Mouse (Mus musculus) liver, postnatal 0 days (tissue): ENCODE data around the gene Mapk10.

Experiments
- CTCF ChIP-seq: sonication (generic); IDR thresholded peaks from 2 replicates; pipeline ENCODE4 v1.5.1; 2016; ENCODE audit warnings: antibody characterized with exemption, low read depth
- EP300 ChIP-seq: IDR thresholded peaks from 2 replicates; pipeline ENCODE4 v1.6.1; 2016; ENCODE audit warnings: antibody characterized with exemption, low read depth, mild to moderate bottlenecking

DNA sequence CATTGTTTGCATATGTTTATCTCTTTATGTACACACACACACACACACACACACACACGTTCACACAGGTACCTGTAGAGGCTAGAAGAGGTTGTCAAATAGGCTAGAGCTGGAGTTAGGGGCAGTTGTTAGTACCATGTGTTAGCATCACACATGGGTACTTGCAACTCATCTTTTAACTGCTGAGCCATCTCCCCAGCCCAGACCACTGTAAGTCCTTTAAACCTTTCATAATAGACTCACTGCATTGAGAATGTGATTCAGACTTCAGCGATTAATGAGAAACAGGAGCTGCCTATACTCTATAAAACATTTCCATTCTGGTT, 322.0 kb downstream of the Mapk10 start:
- no peak for TF ChIP-seq CTCF
- TF ChIP-seq EP300 = no peak
